Mouse (Mus musculus) ovary, adult 18-20 months (tissue): ENCODE results near the gene Ccl5.
"Not testable (repeated sequence)": the region's sequence is repeated elsewhere in the genome, so short reads cannot be mapped to it uniquely, and the experiment has no call there.

Source experiments
- DNase-seq: peaks from one replicate; pipeline ENCODE4 v3.0.0; 2022; ENCODE audit warnings: low spot score, mixed read lengths

Gene Ccl5

DNA sequence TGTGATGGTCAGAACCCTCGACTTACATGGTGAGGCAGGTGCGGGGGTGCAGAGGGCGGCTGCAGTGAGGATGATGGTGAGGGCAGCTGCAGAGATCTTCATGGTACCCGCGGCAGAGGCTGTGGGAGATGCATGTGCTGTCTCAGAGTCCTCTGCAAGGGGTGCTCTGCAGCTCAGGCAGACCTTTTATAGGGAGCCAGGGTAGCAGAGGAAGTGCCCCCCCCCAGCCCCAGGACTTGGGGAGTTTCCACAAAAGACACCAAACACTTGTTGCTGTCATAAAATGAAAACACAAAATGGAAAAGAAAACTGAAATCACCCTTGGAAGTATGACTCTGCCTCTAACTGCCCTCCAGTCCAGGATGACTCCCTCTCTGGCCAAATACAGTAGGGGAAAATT, at the start of gene Ccl5:
Gene Ccl5, minus strand, starts transcription at position 159 of the 400 bp plus-strand sequence.
- DNase-seq, result no peak

DNA sequence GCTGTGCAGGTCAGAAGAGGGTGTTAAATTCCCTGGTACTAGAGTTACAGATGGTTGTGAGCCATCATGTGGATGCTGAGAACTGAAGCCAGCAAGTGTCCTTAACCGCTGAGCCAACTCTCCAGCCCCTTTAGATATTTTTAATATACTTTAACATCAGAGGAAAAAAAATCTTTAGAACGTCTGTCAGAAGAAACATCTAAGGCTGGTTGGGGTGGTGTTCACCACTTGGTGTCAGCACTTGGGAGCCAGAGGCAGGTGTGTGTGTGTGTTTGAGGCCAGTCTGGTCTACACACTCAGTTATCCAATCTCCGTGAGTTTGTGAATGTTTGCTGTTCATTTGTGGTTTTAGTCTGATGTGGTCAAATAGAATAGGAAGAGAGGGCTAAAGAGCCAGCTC, 48.7 kb upstream of the Ccl5 start:
- no peak for DNase-seq

DNA sequence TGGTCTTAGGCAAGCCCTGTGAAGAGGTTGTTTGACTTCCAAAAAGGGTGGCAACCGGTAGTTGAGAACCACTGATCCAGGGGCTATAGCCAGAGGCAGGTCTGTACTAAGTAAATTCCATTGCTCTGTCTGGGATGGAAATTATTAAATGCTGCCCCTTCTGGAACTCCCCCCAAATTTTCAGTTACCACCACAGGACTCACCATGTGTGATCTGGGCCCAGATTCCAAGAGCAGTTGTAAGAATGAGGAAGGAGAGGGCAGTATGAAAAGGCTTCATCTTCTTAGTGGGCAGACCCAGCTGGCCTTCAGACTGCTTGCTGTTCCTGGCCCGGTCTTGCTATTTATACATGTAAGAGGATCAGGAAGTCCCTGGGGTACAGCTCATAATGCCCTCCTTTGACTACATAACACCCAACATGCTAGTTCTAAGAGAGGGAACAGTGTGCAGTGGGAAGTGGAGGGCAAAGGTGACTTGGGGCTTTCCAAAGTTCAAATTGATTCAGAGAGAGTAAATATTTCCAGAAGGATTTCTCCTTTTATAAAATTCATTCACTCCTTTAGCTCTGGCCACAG, 48.0 kb upstream of the Ccl5 start, which contains the start of gene Ccl9:
Gene Ccl9, minus strand, starts transcription at position 451 of the 575 bp plus-strand sequence.
- DNase-seq, result no peak

DNA sequence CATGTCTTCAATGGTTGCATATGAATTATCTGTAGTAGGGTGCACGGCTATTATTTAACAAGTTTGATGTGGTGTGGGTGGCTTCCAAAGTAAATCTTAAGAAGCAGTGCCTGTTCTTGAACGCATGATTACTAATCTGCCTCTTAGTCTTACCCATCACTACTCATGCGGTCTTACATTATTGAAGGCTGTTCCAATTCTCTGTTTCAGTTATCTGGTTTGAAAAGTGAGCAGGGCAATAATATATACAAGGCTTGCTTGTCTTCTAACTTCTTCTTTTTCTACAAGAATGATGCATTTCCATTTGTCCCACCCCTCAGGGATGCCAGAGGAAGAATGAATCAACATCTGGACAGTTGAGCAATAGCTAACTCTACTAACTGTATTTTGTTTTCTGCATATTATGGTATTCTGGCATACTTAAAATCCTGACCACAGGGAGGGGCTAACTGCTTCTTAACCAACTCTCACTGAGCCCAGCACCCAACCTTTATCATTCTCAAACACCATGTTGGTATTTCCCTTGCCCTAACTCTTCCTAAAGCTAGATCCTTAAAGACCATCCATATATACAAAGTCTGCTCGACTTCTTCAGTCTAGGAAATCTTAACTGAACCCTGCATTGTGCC, 46.7 kb upstream of the Ccl5 start:
- no peak for DNase-seq

DNA sequence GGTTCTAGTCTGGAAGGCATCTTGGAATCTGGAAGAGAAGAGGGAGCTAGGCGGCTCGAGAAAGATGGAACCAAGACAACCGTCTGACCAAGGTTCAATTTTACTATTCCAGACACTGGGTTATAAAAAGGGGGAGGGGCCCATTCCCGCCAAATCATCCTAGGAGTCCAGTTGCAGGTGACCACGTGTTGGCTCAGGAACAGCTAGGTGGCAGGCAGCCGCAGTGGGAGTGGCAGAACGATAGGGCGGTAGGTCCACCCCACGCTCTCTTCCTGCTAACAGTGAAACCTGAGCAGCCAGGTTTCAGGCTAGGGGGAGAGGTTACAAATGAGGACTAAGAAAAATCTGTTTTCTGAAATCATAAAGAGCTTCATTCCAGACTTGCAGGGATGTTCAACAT, 42.5 kb upstream of the Ccl5 start:
- DNase-seq, result no peak

DNA sequence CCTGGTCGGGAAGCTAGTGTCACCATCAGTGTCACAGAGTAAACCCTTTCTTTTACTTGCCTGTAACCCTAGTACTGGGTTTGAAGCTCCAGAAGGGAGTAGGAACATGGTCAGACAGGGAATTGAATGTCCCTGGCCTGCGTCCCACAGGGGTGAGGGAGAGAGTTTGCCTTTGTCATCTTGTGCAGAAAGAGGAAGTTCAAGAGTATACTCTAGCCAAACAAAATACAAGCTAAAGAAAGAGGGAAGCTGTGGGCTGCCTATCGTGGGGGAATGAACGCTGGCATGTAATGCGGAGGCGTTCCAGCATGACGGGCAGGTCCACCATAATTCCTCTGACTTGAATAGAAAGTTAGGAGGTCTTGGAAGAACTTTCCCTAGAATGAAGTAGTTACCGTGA, 41.9 kb upstream of the Ccl5 start:
- DNase-seq, result peak; percentile 20

DNA sequence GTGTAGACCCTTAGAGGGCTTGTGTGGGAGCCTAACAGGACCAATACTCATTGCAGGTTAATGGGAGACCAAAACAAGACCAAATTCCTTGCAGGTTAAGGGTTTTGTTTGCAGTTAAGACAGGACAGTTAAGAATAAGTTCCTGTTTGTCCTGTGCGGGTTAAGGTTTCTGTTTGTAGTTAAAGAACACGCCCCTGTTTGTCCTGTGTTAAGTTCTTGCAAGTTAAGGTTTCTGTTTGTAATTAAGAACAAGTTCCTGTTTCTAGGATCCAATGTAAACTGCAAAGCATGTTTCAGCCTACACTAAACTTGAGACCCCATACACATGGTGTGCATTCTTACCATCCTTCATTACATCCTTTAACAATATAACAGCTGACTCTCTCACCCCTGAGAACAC, 39.9 kb upstream of the Ccl5 start:
- no peak for DNase-seq

DNA sequence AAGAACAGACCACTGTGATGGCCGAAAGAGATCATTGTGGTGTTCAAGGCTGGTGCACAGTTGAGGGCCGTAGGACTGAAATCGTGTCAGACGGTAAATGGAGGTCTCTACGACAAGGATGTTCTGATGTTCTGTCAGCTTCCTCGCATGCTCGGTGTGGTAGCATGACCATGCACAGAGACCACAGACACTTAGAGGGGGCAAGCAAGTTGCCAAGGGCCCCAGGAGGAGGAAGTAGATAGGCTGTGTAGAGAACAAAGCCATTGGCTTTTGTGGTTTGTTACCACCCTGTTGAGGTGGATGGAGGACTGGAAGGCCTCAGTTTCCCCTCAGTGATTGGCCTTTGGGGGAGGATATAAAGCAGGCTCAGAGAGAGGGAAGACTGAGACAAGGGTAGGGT, 38.9 kb upstream of the Ccl5 start:
- DNase-seq, result no peak

DNA sequence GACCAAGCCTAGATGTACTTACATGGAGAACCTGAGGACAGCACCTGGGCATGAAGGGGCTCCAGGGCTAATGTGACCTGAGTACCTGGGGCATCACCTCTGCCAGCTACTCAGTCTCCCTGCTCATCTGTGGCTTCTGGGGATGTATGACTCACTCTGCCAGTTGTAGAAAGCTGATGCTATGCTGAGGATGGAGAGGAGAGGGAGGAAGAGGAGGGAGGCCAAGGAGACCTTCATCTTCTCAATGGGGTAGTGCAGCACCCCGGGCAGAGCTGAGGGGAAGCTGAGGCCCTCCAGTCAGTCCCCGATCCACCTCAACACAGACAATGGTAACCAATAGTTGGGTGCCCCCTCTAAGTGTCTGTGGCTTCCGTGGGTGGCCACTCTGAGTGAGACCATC, 38.5 kb upstream of the Ccl5 start:
- DNase-seq, result no peak

DNA sequence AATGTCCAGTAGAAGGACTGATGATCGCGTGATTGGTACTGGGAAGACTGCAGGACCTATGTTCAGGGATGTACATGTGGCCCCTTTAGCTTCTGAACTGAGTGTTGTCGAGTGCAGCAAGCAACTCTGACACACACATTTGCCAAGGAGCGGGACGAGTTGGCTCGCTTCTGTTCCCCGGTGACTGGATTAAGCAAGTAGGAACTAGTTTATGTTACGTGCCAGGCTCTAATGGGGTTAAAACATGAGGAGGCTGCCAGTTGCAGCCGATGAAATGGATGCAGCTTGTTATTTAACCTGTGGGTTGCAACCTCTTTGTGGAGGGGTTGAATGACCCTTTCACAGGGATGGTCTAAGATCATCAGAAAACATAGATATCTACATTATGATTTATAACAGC, 37.7 kb upstream of the Ccl5 start:
- no peak for DNase-seq

DNA sequence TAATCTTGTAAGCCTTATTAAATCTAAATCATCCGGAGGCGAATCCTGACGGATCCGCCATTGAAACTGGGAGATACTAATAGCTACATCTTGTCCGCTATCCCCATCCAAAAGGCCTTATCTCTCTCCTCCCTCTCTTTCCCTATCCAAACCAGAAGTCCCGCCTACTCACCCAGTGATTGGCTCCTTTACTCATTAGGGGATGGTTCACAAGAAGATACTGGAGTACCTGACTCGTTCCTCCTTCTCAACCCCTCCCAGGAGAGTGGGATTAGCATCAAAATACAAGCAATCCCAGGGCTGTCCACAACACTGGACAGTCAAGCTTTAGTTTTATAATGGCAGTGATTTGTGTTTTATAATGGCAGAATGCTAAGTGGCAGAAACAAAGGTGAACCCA, 37.0 kb upstream of the Ccl5 start:
- no peak for DNase-seq

DNA sequence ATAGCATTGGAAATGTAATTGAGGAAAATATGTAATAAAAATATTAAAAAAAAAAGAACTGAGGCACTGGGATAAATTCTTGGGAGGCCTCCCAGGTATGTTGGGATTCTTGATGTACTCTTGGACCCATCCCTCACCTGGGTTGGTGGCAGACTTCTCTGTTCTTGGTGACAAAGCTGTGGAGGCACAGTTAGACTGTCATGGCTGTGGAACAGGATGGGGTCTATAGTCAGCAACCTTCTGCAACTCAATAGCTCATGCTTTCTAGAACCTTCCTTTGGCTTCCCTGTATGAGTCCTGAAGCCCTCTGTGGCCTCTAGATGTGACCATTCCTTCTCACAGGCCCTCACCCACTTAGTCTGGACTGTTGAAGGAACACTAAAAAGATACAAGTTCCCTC, 36.3 kb upstream of the Ccl5 start:
- no peak for DNase-seq

DNA sequence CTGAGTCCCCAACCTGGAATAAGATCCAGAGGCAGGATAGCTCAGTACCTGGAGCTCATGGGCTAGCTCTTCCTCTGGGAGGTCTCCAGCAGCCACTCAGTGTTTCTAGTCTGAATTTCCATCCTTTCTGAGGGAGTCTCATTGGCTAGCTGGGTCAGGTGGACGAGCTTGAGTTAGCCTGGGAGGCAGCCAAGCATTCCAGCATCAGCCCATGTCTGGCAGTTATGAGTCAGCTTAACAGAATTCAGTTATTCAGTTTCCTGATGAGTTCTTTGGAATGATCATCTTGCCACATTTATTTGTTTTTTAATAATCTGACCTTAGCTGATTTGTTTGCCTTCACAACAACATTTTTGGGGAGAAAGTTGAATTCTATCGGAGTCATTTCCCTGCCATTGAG, 33.4 kb upstream of the Ccl5 start:
- DNase-seq, result no peak

DNA sequence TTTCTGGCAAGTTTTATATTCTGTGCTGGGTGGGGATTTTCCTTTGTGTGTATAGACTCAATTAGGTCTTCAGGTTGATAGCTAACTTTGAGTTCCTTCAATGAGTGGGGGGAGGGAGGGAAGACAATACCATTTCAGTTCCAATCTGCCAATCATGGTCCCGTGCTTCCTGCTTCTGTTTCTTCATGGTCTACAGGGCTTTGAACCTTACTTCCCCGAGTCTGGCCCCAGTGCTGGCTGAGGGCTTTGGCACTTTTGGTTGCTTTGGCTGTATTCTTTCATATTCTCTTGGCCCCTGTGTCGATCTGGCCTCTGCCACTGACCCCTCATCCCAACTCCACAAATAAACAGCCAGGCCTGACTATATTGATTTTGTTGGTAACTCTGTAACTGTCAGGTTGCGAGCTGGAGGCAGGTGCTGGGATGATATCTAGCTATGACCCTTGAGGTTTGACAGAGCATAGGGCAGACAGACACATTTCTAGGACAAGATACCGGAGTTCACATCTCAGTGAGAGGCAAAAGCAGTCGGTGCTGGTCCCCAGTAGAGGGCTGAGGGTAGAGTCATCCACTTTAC, 32.1 kb upstream of the Ccl5 start:
- no peak for DNase-seq

DNA sequence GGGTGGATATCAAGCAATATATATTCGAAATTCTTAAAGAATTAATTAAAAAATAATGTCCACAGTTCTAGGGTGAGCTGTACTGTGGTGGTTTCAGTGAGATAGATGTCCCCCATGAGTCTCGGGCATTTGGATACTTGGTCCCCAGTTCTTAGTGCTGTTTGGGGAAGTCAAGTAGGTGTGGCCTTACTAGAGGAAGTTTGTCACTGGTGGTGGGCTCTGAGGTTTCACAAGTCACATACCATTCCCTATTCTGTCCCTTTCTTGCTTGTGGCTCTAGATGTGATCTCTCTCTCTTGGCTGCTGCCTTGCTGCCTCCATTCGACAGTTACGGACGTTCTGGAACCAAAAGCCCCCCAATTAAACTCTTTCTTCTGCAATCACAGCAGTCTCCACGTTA, 30.1 kb upstream of the Ccl5 start:
- DNase-seq, result no peak

DNA sequence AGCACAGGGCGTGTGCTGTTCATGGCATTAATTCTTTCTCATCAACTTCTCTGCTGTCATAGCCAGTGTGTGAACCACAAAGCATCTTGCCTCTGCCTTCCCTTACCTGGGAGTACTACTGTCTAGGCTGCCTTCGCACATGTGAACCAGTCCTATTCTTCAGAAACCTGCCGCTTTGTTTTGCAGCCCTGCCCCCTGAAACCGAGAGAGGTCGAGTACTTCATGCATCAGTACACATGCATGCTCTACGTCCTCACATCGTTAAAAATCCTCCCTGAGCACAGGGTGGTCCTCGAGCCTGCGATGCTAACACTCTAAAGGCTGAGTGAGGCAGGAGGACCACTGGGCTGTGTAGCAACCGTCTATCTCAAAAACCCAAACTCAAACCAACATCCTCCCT, 26.8 kb upstream of the Ccl5 start:
- no peak for DNase-seq

DNA sequence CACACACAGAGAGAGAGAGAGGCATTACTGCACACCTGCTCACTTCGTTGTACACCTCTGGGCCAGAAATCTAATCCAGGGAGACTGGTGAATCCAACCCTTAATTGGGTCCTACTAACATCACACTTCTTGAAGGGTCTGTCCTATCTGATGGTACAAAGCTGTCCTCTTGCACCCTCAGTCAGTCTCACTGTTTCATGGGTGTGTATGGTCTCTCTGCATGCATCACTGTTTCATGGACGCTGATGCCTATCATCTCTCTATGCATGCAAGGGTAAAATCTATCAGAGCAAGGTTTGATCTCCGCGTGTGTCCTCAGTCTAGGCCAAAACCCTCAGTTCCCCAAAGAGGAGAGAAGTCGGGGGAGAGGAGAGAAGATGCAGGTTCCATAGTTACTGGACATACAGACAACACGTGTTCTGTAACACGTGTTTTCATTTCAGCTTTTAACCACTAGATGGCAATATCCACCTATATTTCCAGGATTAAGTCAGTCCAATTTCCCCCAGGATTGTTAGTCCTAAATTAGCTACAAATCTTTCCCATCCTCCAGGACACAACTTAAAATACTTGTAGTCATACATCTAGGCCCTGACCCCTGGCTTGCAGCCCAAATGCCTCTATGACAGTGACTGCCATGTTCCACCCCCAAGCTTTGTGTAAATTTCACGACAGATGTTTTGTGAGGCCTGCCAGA, 25.9 kb upstream of the Ccl5 start:
- no peak for DNase-seq

DNA sequence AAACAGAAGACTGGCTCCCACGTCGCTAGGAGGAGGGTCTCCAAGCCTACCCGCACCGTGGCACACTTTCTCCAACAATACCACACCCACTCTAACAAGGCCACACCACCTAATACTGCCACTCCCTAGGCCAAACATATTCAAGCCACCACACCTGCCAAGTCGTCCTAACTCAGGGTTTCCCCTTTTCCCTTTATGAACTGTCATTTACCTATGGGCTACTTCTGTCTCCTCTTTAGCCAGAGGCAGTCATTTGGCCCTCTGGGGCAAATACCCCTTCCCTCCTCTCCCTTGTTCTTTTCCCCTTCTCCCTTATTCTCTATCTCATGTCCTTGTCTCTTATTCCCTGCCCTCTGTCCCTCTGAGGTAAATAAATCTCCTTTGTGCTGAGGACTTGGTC, 21.4 kb upstream of the Ccl5 start:
- no peak for DNase-seq

DNA sequence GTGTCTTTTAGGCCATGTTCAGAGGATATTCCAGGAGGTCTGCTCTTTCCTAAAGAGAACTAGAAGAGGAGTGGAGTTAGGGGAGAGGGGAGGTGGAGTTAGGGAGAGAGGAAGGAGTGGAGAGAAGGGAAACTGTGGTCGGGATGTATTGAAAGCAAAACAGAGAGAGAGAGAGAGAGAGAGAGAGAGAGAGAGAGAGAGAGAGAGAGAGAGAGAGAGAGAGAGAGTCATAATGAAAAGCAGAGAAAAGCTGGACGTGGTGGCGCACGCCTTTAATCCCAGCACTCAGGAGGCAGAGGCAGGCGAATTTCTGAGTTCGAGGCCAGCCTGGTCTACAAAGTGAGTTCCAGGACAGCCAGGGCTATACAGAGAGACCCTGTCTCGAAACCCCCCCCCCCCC, 20.7 kb upstream of the Ccl5 start:
- DNase-seq, result not testable (repeated sequence)

DNA sequence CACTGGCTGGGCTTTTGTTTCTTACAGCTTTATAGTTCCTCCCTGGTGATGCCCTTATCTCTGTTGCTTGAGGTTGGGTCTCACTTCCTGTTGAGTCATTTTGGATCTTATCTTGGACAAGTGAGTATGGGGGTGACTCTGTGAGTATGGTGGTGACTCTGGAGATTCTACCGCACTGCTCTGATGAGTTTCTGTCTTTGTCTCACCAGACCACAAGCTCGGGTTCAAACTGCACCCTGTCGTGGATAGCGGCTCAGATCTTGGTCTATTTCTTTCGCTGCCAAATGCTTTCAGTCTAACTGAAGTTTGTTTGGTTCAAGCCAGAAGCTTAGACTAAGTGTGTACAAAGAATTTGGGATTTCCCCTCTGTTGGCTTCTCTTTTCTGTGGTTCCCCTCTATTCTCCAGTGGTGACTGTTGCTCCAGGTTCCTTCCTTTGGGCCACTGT, 19.9 kb upstream of the Ccl5 start:
- DNase-seq, result no peak

DNA sequence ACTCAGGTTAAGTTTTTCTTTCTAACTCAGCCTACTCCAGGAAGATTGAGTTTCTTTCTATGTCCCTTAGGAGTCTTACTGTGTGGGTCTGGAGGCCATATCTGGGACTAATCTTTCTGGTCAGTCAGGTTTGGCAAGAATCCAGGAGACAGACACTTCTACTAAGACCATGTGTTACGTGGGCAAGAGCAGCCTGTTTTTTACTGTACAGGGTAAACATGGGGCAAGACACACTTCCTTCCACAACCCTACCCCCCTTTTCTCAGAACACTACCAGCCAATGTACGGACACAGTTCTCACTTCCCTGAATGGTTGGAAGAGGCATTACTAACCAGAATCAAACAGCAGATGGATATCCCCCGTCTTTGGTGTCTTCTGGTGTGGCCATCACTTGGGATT, 13.9 kb upstream of the Ccl5 start:
- no peak for DNase-seq

DNA sequence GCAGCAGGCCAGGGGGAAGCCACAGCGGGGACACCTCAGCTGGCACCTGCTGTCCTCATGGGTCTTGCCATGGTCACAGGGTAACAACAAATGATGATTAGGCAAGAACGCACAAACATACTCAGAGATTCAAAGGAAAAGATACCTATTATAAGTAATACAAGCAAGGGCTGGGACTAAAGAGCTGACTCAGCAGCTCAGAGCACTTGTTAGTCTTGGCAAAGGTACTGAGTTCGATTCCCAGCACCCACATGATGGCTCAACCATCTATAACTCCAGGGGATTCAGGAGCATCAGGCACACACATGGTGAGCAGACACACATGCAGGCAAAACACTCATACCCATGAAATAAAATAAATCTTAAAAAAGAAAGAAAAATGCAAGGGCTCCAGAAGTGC, 11.1 kb upstream of the Ccl5 start:
- DNase-seq, result no peak

DNA sequence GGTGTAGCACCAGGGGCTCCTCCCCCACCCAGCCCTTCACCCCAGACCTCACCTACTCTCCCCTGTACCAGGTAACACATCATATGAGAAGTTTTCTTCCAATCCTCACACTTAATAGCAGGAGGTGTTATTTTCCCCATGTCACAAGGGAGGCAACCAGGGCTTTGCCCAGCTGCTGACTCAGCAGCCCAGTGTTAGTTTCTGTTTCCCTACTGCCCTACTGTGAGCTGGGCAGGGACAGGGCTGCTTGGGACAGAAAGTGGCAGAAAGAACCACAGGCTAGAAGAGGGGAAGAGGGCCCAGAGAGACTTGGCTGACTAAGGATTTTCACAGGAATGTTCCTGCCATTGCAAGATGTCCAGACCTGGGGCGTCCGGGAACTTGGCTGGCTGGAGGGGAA, 10.6 kb upstream of the Ccl5 start:
- DNase-seq, result no peak
